Mouse (Mus musculus) G1E-ER4 (cell line): Measurements from ENCODE around the gene Gse1. TPM values are rescaled to one million over a fixed set of nuclear protein-coding genes. Genes with fewer than 3 reads are reported as not detected.
A peak's percentile ranks its signal among the peaks of the same experiment; 100 is the strongest.

Experiments used
- GATA1 ChIP-seq: IDR thresholded peaks from one replicate; pipeline ENCODE4 v1.8.0; 2012; ENCODE audit warnings: low read length, inconsistent platforms
- polyA plus RNA-seq: library from polyadenylated mRNA; stranded (reverse); fragments of >175 nt; gene quantifications from 2 replicates; pipeline ENCODE4 v1.2.3, GENCODE M21; 2012

Gse1 gene
- polyA plus RNA-seq, 1 experiment, result 139 TPM

GRCm38 (mm10) chr8:120292316-120293107, 64.3 kb downstream of the Gse1 start:
- no peak for TF ChIP-seq GATA1

GRCm38 (mm10) chr8:120293421-120294357, 65.4 kb downstream of the Gse1 start:
- TF ChIP-seq GATA1, result peak; percentile 61

- no peak for TF ChIP-seq GATA1
Measured at GRCm38 (mm10) chr8:120294982-120295870, 67.0 kb downstream of the Gse1 start.

GRCm38 (mm10) chr8:120297000-120297399, 68.7 kb downstream of the Gse1 start:
- TF ChIP-seq GATA1, result no peak

GRCm38 (mm10) chr8:120298601-120299532, 70.6 kb downstream of the Gse1 start:
- no peak for TF ChIP-seq GATA1

- TF ChIP-seq GATA1, result no peak
Measured at GRCm38 (mm10) chr8:120300601-120301141, 72.4 kb downstream of the Gse1 start.

- no peak for TF ChIP-seq GATA1
Measured at GRCm38 (mm10) chr8:120302941-120303675, 74.9 kb downstream of the Gse1 start.

GRCm38 (mm10) chr8:120304097-120304496, 75.8 kb downstream of the Gse1 start:
- no peak for TF ChIP-seq GATA1

- TF ChIP-seq GATA1, result no peak
Measured at GRCm38 (mm10) chr8:120305800-120306385, 77.6 kb downstream of the Gse1 start.

GRCm38 (mm10) chr8:120307103-120307502, 78.8 kb downstream of the Gse1 start:
- no peak for TF ChIP-seq GATA1

- TF ChIP-seq GATA1, result no peak
Measured at GRCm38 (mm10) chr8:120307528-120307927, 79.3 kb downstream of the Gse1 start.

- TF ChIP-seq GATA1, result no peak
Measured at GRCm38 (mm10) chr8:120308131-120308530, 79.9 kb downstream of the Gse1 start.

GRCm38 (mm10) chr8:120308553-120308952, 80.3 kb downstream of the Gse1 start:
- TF ChIP-seq GATA1, result no peak
